Mouse (Mus musculus): ENCODE measurements around the gene Fcna.

DNA sequence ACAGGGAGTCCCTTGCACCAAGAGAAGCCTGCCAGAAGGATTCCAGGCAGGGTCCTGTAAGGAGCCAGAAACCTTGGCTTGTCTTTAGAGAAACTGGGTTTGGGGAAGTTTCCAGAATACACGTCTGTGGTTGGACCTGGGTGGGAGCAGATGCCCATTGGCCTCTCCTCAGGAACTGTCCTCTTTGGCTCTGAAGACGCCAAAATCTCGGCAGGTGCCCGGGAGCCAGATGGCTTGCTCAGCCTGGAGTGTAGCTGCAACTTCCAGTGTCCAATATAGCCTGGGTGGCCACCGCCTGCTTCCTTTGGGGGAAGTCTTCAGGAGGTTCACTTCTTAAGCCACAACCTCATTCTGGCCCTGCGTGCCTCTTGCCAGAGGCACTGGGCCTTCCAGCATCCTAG is 45.9 kb downstream of the Fcna start:
- no peak for TF ChIP-seq CTCF (IDR thresholded peaks at IDR 0.05; ENCODE audit: control insufficient read depth, insufficient read depth, insufficient read length)
- TF ChIP-seq USF1 (IDR thresholded peaks at IDR 0.05; ENCODE audit: low read depth), result no peak
- TF ChIP-seq MAX (IDR thresholded peaks at IDR 0.05), result no peak
- TF ChIP-seq CEBPB (IDR thresholded peaks at IDR 0.05; ENCODE audit: low read depth), result no peak
- TF ChIP-seq MYOG (IDR thresholded peaks at IDR 0.05; ENCODE audit: control insufficient read depth, extremely low read depth, insufficient read length), result no peak
- no peak for TF ChIP-seq MYOD1 (IDR thresholded peaks at IDR 0.05; ENCODE audit: control insufficient read depth, insufficient read length, low read depth)
